Mouse (Mus musculus) thymus, postnatal 14 days (tissue): ENCODE measurements around the gene Slc37a4.
"Not testable (repeated sequence)": the region's sequence is repeated elsewhere in the genome, so short reads cannot be mapped to it uniquely, and the experiment has no call there.

ENCODE experiments used
- DNase-seq: peaks from one replicate; pipeline ENCODE4 v3.0.0; 2021

Slc37a4 gene

GRCm38 (mm10) chr9:44399114-44399794, 2.6 kb downstream of the Slc37a4 start:
- DNase-seq, result no peak

GRCm38 (mm10) chr9:44399795-44400114, 3.1 kb downstream of the Slc37a4 start:
- no peak for DNase-seq

DNA sequence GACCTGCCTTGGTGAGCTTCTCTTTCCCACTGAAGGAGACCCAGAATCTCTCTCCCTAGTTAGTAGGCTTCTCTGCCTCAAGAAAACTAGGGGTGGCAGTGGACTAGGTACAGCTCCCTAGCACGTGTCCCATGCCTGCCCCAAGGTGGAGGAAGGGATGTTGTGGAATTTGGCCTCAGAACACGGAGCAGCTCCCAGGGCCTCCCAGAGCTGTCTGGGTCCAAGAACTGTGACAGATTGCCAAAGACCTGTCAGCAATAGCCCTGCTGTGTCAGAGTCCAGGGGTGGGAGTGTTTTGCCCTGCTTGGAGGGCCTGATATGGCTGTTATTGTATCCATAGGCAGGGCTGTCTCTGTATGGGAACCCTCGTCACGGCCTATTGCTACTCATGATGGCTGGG, 4.4 kb downstream of the Slc37a4 start:
- no peak for DNase-seq

- no peak for DNase-seq
Measured at GRCm38 (mm10) chr9:44405011-44405410, 8.4 kb downstream of the Slc37a4 start.

DNA sequence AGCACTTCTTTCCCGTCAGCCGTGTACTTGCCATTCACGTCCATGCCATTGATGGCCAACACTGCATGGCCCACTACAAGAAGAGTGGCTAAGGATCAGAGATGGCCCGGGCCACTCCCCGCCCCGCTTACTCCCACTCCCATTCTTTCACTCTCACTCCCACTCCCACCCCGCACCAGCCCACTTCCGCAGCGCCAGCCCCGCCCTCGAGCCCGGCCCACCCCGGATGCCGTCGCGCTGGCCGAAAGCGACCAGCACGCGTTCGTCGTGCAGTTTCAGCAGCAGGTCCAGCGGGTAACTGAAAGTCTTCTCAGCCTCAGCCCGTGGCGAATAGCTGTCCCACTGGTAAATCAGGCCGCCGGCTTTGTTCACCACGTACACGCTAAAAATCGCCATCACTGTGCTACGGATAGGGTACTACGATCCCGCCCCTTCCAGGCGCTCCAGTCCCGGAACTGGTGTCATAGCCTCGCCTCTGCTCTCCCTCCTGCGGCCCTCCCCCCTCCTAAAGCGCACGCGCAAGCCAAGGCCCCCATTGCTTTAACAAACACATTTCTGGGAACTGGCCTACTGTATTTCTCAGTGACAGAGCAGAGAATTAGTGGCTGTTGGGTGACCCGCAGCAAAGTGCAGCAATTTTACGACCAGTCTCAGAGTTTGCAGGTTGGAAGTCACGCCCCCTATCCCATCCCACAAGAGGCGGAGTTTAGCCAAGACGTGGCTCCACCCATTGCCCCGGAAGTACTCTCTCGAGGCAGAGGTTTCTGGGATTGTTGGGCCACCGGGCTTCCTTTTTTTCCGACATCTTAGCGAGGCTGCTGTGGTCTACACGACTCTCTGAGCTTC, 10.5 kb downstream of the Slc37a4 start, which contains the start of the genes Rps25 and Trappc4:
Gene Rps25 (plus strand): TSS at position 234 of the 846 bp plus-strand sequence.
Gene Trappc4 (minus strand): TSS at position 695 of the 846 bp plus-strand sequence.
- DNase-seq, result peak; percentile 93

GRCm38 (mm10) chr9:44407752-44408097, 11.1 kb downstream of the Slc37a4 start:
- no peak for DNase-seq

GRCm38 (mm10) chr9:44408693-44409092, 12.0 kb downstream of the Slc37a4 start:
- not testable (repeated sequence) for DNase-seq

DNA sequence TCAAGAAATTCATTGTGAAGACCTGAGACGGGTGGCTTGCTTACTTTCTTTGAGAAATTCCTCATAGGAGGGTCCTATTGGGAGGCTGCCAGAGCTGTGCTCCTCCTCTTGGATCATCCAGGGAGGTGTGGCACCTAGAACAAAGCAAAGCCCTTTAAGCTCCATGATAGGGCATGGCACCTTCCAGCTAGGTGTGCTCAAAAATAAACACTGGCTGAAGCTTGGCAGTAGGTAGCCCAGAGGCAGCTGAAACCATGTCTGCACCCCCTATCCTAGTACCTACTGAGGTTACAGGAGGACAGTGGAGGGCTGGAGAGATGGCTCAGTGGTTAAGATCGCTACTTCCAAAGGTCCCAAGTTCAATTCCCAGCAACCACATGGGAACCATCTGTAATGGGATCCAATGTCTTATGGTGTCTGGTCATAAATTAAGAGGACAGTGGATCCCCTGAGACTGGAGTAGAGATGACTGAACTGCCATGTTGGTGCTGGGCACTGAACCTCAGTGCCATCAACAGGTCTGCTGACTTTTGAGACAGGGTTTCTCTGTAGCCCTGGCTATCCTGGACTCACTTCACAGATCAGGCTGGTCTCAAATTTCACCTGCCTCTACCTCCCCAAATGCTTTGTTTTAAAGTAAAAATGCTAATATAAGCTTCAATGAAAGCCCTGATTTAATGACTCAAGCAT, 14.1 kb downstream of the Slc37a4 start:
- DNase-seq, result no peak

DNA sequence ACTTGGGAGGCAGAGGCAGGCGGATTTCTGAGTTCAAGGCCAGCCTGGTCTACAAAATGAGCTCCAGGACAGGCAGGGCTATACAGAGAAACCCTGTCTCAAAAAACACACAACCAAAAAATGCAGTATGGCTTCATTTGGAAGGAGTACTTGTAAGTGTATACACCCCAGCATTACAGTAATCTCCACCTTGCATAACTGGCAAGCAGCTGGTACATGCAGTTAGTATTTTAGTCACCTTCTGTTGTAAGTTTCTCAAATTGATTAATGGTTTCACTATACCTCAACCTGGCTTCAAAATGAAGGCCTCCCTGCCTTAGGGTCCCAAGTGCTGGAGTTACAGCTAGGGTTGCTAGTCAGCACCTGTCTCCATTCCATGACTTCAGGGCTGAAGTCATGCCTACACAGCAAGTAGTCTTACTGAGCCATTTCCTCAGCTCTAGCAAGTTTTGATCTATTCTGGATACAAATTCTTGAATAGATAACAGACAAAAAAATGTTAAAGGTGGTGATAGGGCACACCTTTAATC, 15.0 kb downstream of the Slc37a4 start:
- DNase-seq, result no peak

DNA sequence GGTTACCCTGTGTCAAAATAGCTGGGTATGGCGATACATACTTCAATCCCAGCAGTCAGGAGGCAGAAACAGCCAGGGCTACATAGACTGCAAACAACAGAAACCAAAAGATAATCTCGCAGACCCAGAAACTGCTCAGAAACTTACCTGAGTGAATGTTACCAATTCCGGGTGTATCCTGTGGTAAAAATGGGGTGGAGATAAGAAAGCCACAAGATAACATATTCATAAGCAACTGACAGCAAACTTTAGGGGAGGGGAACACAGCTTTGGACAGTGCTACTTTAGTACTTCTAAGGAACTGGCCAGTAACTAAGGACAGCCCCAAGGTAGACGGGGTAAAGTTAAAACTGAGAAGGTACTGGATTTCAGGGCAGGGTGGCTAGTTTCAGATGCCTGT, 15.7 kb downstream of the Slc37a4 start:
- no peak for DNase-seq

DNA sequence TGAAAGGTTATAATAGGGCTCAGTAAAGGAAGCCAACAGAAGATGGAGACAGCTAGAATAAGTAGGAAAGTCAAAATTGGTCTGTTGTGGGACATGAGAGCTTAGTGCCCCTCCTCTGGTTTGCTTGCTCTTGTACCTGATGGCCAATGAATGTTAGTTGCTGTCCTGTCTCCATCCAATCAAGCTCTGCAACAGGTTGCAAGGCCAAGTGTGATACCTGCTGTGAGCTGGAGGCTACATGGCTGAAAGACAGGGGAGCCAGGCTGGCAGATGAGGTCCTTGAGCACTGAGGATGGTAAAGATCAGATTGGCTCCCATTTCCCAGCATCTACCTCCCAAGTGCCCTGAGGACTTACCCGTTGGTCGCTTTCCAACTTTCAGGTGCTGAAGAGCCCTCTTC, 16.1 kb downstream of the Slc37a4 start:
- DNase-seq, result no peak

DNA sequence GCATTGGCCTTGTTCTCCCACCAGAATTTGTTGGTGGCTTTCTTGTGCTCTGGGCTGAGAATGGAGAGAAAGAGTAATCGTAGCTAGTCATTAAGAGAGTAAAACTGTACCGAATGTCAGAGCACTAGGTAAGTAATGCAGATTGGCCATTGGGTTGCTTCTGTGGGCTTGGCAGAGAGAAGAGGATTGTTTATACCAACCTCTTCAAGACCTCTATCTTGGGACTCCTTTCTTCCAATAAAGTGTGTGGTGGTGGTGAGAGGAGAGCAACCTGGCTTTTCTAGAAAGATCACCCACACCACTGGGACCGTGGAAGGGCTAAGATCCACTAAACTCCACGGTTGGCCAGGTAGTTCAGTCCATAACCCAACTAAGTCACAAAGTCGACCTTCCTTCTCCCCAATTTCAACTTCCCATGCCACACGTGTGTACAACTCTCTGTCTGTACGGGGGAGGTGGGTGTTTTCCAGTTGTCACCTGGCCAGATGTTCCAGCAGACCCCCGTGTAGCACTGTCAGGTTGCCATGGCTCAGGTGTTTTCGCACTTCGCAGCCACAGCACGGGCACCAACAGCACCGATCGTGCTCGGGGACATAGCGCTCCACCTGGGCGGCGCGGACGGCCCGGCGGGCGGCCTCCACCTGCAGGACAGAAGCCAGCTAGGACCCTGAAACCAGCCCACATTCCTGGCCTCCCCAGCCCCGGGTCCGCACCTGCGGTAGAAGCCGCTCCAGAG, 20.7 kb downstream of the Slc37a4 start:
- DNase-seq, result no peak

GRCm38 (mm10) chr9:44417892-44418363, 21.3 kb downstream of the Slc37a4 start:
- DNase-seq, result peak; percentile 93

DNA sequence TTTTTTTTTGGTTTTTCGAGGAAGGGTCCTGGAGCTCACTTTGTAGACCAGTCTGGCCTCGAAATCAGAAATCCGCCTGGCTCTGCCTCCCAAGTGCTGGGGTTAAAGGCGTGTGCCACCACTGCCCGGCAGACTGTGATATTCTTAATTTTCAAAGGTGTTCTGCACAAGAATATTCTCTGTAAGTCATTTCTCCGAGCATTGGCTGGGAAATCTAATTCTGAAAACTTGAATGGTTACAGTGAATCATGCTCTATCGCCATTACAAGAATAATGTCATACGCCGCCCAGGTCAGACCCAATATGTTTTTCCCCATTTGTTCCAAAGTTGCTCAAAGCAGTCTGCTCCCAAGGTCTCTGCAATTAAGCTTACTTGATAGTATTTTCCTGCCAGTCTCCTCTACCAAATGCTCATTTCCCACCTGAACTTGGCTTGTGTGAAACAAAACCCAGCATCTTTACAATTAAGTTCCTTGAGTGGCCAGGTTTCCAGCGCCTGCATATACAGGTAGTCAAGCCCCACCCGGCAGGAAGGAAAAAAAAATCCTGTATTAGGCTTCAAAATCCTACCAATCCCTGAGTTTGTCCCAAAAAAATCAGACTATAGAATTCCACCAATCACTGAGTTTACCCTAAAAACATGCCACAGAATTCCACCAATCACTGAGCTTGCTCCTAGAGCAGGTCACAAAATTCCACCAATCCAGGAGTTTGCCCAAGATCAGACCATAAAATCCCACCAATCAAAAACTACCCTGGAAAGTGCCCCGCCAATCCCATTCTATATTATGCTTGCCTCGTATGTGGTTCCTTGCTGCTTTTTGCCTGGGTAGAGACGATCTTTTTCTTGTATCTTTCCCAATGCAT, 22.1 kb downstream of the Slc37a4 start, which contains the start of gene Ccdc84:
Gene Ccdc84 (minus strand): TSS at position 51 of the 867 bp plus-strand sequence.
- no peak for DNase-seq

DNA sequence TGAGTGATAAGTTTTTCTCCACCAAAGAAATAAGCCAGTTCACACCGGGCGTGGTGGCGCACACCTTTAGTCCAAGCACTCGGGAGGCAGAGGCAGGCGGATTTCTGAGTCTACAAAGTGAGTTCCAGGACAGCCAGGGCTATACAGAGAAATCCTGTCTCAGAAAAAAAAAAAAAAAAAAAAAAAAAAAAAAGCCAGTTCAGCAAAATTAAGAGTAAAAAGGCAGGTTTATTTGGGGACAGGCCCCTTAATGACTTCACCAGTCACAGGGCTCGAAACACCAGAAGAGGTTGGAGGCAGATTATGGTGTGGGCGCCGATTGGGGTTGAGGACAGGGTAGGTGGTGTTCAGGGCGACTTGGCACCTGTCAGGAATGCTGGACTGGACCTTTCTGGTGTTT, 23.1 kb downstream of the Slc37a4 start:
- DNase-seq, result not testable (repeated sequence)

- DNase-seq, result no peak
Measured at GRCm38 (mm10) chr9:44420280-44420898, 23.7 kb downstream of the Slc37a4 start.

DNA sequence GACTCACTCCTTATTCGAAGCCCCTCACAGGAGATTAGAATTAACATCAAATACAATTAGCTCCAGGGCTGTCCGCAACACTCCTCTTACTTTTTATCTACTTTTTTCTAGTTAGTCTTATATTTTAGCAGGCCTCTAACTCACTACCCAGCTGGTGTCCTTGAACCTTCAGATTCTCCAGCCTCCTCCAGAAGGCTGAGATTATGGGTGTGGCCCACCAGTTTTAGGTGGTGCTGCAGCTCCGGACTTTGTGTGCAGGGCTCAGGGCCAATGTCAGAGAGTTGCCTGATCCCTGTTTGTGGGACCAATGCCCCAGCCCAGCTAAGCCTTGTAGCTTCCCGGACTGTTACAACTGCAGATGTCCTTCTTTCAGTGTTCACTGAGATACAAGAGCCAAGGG, 26.9 kb downstream of the Slc37a4 start:
- DNase-seq, result no peak

DNA sequence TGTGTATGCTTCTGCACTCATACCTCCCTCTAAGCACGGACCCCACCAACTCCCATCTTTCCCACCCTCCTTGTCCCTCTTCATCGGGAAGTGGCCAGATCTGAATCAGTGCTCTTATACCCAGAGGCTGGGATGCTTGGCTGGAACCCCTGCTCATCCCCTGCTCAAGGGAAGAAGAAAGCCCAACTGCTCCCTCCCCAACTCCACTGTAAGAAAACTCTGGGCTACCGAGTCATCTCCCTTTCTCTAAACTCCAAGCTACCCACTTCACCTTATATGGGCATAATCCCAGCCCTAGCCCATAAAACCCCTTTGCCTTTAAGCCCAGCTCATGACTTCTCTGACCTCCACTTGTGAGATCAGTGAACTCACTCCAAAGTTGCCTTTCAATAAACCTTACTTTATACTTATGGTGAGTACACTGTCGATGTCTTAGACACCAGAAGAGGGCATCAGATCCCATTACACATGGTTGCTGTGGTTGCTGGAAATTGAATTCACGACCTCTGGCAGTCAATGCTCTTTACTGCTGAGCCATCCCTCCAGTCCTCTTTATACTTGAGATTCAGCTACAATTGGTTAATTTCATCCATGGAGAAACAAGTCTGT, 36.0 kb downstream of the Slc37a4 start:
- no peak for DNase-seq

DNA sequence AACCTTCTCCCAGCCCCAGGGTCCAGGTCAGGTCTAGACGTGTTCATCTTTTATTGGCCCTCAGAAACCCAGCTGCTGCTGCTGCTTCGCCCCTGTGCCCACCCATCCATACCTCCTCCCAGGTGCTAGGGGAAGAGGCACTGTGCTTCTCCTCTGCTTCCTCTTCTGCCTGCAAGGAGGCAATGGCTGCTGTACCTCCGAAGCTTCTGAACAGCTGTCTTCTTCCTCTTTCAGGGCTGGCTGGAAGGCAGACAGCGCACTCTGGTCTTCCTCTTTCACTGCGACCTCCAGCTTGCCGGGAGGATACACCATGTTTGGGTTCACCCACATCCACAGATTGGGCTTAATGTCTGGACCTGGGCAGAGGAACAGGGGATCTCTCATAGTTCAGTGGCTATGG, 39.1 kb downstream of the Slc37a4 start:
- peak; percentile 31 for DNase-seq

GRCm38 (mm10) chr9:44440961-44441360, 44.3 kb downstream of the Slc37a4 start, which contains the start of gene Foxr1:
Foxr1 (minus strand) TSS chr9:44441136.
- no peak for DNase-seq
